Mouse (Mus musculus) cerebellum, adult 2 months (tissue): ENCODE measurements around the gene Irgm1.

ENCODE experiments used
- CTCF ChIP-seq: fragments of 200-500 bp; IDR thresholded peaks from 2 replicates; pipeline ENCODE4 v1.5.1; 2011; ENCODE audit warnings: low read depth, mild to moderate bottlenecking, control low read depth, low read length, moderate library complexity, borderline replicate concordance; ENCODE audit not compliant: insufficient read depth
- POLR2A ChIP-seq: fragments of 200-500 bp; IDR thresholded peaks from 2 replicates; pipeline ENCODE4 v1.6.1; 2011; ENCODE audit warnings: low read length, control low read depth, borderline replicate concordance; ENCODE audit not compliant: insufficient read depth

DNA sequence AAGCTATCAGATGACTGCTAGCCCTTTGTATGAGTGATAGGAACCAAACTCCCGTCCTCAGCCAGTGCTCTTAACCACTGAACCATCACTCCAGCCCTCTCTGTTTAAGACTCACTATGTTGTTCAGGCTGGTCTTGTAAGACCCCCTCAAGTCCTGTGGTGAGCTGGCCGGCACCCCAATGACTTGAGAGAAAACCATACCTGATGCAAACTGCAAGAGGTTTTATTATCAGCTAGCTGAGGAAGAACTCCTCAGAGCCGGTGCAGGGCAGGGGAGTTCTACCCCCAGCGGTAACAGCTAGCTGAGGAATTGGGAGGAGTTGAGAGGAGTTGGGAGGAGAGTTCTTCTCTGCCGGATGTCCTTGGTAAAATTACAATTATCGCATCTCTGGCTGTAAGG is 43.6 kb downstream of the Irgm1 start:
- no peak for TF ChIP-seq CTCF
- no peak for TF ChIP-seq POLR2A
